Mouse (Mus musculus) cerebellum, adult (tissue): Measurements from ENCODE around the gene Fdxacb1.

Source experiments
- ATAC-seq: cut with Nextera tagmentation; 2 replicates; pipeline ENCODE4 v1.9.2; 2017; ENCODE audit warnings: mild to moderate bottlenecking, moderate library complexity, mixed read lengths; ENCODE audit not compliant: insufficient number of reproducible peaks, low FRiP score, low TSS enrichment

Gene Fdxacb1

GRCm38 (mm10) chr9:50797641-50798040 lies 29.6 kb downstream of the Fdxacb1 start:
- no peak for ATAC-seq

DNA sequence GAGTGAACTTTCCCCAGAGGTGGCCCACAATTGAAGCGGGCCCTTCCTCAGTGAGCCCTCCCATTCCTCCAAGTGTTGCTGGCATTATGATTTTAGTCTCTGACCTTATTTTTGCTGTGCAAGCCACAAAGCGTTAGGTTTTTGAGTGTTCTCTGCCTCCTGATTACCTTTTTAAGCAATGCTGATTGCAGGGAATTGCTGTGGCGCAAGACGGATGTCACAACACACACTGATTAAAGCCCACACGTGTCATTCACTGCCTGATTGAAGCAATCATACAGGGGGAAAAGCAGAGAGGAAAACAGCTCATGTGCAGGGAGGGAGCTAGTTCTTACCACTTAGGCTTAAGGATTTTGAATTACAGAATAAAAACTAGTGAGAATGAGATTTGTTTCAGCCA lies 30.3 kb downstream of the Fdxacb1 start:
- no peak for ATAC-seq

DNA sequence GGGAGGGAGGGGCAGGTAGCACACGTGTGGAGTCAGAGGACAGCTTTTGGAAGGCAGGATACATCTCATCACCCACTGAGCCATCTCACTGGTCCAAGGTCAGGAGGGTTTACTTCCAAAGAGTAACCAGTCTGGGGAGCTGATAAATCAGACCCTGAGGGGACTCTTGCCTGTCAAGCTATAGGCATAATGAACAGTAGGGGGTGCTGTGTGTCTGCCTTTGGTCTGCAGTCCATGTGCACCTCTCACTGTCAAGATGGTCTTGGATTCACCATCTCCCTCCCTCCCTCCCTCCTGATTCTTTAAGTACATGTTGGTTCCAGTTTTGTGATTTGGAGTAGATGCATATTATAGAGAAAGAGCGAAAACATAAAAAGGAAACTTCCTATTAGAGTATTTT lies 32.9 kb downstream of the Fdxacb1 start:
- ATAC-seq = no peak

- no peak for ATAC-seq
Measured at GRCm38 (mm10) chr9:50803055-50803671, 35.1 kb downstream of the Fdxacb1 start.

DNA sequence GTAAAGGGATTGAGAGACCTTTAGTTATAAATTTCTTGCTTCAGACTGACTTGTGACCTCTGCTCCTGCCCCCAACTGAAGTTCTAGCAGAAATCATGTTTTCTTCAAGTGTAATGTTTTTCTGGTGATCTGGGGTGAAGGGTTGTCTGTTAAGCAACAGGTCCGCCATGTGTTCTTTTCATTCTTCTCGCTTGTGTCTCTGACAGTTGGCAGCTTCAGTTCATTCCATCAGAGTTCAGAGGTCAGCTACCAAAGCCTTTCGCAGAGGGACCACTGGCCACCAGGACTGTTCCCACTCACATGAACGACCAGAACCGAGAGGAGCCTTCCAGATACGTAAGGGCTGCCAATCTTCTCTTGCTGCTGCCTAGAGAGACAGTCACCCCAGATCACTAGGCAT lies 40.4 kb downstream of the Fdxacb1 start:
- ATAC-seq = no peak

DNA sequence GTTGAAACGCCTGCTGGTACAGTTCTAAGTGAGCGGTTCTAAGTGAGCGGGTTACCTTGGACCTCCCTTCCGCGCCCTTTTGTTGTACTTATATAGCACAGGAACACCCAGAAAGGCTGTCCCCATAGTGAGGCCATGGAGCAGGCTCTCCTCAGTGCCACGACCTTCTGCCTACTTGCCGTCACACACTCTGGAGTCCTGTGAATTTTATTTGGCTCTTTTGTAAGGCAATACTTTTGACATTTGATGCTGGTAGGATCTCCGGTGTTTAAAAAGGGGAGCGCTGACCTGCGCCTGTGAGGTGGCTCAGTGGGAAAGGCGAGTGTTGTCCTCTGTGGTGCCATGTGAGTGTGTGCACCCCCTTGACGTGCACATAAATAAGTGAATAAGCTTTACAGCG lies 41.1 kb downstream of the Fdxacb1 start:
- no peak for ATAC-seq

- ATAC-seq = no peak
Measured at GRCm38 (mm10) chr9:50811187-50811586, 43.2 kb downstream of the Fdxacb1 start.

DNA sequence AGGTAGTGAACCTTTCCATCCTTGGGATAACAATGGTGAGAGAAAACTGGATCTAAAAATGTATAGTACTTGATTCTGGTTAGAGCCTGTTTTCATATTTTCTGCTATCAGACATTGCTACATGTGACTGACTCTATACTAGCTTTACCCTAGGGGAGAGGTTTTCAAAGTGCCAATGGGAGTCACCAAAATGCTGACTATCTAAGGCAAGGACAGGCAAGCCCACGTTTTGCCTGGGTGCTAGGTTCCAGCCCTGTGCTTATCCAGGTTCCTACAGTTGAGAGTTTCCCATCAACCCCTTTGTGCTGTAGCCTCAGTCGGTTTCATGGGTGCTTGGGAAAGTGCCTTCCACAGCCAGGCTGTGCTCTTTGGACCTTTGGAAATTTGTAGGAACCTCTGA lies 43.7 kb downstream of the Fdxacb1 start:
- ATAC-seq = no peak

- no peak for ATAC-seq
Measured at GRCm38 (mm10) chr9:50813796-50814195, 45.8 kb downstream of the Fdxacb1 start.

DNA sequence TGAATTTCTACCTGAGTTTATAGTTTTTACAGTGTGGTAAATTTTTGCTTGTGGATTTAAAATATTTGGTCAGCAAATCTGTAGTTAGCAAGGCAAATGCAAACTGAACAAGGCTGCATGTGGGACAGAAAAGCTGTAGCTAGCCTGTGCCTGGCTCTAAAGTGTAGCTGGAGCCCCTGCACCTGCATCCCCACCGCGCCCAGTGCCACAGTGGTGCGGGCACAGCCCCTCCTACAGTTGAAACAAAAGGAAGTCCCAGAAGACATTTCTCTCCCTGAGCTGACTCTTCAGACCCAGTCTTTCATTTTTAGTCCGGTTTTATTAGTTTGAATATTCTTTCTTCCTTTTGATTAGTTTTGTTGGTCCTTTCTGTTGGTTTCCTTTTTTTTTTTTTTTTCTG lies 47.6 kb downstream of the Fdxacb1 start:
- no peak for ATAC-seq

- ATAC-seq = no peak
Measured at GRCm38 (mm10) chr9:50816512-50816911, 48.5 kb downstream of the Fdxacb1 start.

- ATAC-seq = no peak
Measured at GRCm38 (mm10) chr9:50818050-50818449, 50.0 kb downstream of the Fdxacb1 start.

DNA sequence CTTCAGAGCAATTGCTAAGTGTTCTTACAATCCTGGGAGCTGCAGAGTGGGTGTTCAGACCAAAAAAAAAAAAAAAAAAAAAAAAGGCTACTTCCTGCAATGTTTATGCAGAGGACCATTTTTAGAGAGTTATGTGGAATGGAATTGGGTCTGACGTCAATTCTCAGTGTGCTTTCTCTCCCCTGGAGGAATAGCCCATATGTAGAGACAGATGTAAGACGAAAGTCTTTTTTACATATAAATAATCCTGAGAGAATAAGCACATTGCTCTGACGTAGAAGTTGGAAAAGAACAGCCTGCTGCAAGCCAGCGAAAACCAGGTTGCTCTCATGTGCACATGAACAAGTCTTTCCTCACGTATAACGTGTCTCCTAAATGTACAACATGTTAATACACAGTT lies 51.7 kb downstream of the Fdxacb1 start:
- ATAC-seq = no peak

- ATAC-seq = no peak
Measured at GRCm38 (mm10) chr9:50821651-50822050, 53.6 kb downstream of the Fdxacb1 start.

DNA sequence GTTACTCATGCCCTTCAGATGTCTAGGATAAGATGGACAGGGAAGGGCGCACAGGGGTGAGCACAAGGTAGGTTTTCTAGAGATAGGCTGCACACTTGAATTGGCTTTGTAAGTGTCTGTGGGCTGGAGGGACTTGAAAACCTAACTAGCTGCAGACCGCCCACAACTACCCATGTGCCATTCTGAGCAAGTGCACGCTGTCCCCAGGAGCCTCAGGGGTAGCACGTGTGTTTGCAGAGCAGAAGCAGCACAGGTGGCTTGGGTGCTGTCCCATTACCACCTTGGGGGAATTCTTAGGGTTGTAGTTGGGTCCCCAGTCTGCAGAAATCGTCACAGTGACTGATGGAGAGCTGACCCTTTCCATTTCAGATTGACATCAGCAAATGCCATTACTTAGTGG lies 54.2 kb downstream of the Fdxacb1 start:
- ATAC-seq = no peak
